Mouse (Mus musculus) intestine, postnatal 0 days (tissue): Measurements from ENCODE around the gene Zfp652. TPM values are rescaled to one million over a fixed set of nuclear protein-coding genes. Genes with fewer than 3 reads are reported as not detected.

Experiments
- ATAC-seq: fragments of 200-750 bp; cut with Nextera tagmentation; 2 replicates; pipeline ENCODE4 v1.8.0; 2017; ENCODE audit warnings: mild to moderate bottlenecking, moderate TSS enrichment, moderate library complexity
- H3K27ac ChIP-seq: fragments of 300-500 bp; sonication (generic); 2 replicates; pipeline ENCODE4 v1.5.1; 2014; ENCODE audit warnings: mild to moderate bottlenecking, low read depth, low read length, moderate library complexity
- H3K27me3 ChIP-seq: fragments of 300-500 bp; sonication (generic); replicated peaks from 2 replicates; pipeline ENCODE4 v1.6.1; 2014; ENCODE audit warnings: low read length, mixed read lengths; ENCODE audit not compliant: control insufficient read depth, insufficient read depth
- H3K36me3 ChIP-seq: fragments of 300-500 bp; sonication (generic); 2 replicates; pipeline ENCODE4 v1.6.1; 2014; ENCODE audit warnings: mild to moderate bottlenecking, moderate library complexity; ENCODE audit not compliant: control insufficient read depth, insufficient read depth
- H3K4me1 ChIP-seq: fragments of 300-500 bp; sonication (generic); replicated peaks from 2 replicates; pipeline ENCODE4 v1.6.1; 2014; ENCODE audit warnings: antibody characterized with exemption, low read length, mixed read lengths; ENCODE audit not compliant: control insufficient read depth, insufficient read depth
- H3K4me2 ChIP-seq: fragments of 300-500 bp; sonication (generic); replicated peaks from 2 replicates; pipeline ENCODE4 v1.6.1; 2014; ENCODE audit warnings: low read depth, mild to moderate bottlenecking, moderate library complexity
- H3K4me3 ChIP-seq: fragments of 300-500 bp; sonication (generic); 2 replicates; pipeline ENCODE4 v1.5.1; 2014; ENCODE audit warnings: low read depth, low read length
- H3K9ac ChIP-seq: fragments of 300-500 bp; sonication (generic); 2 replicates; pipeline ENCODE4 v1.6.1; 2014; ENCODE audit warnings: mild to moderate bottlenecking, low read depth, low read length
- H3K9me3 ChIP-seq: fragments of 300-500 bp; sonication (generic); 2 replicates; pipeline ENCODE4 v1.6.1; 2016; ENCODE audit warnings: mixed run types; ENCODE audit not compliant: control insufficient read depth
- CTCF ChIP-seq: sonication (generic); IDR thresholded peaks from 2 replicates; pipeline ENCODE4 v1.5.1; 2016; ENCODE audit warnings: low read depth, mild to moderate bottlenecking, control low read depth, antibody characterized with exemption, moderate library complexity
- WGBS: fragments of 180-500 bp; shearing (Covaris S2); extraction: QIAGEN DNeasy Blood & Tissue Kit; methylation state at CpG from one replicate; pipeline ENCODE4 v1.1.7; 2014; 5-methylcytosine and 5-hydroxymethylcytosine counted together
- polyA plus RNA-seq: library from polyadenylated mRNA; unstranded; fragments of >200 nt; fragmentation: Nextera tagmentation; extraction: Ambion mirVana; gene quantifications from 2 replicates; pipeline ENCODE4 v1.2.1, GENCODE M21; 2015

Zfp652 gene
- polyA plus RNA-seq, 1 experiment from 2014 or later, result 7.9 TPM

DNA sequence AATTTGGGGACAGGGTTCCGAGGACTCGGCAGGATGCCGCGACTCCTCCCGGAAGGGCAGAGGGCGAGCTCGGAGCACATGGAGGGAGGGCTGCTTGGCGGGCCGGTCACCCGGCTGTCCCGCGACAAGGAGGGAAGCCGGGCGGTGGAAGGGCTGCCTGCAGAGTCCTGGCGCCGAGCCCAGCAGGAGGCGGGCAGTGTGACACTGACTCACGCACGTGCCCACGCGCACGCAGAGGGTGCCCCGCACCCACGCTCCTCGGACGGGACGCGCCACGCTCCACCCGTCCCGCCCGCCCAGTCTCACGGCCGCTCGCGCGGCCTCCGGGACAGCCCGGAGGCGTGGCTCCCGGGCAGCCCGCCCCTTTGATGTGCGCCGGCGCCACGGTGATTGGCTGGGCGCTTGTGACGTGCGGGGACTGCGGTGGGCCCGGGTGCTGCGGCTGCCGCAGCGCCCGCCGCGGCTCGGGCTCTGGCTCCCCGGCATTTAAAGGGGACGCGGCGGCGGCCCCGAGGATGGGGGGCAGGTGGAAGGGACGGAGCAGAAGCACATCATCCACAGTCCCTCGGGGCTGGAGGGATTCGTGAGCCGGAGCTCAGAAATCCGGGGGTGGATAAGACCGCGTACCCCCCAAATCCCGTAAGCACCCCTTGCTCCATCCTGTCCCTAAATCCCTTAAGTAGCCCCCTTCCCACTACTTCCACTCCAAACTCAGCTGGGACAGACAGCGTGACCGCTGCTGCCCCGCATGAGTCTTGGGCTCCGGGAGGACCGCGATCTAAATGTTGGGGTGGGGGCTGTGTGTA, 111.8 kb downstream of the Zfp652 start, which contains the start of gene Phospho1:
TSS of gene Phospho1 (plus strand) at position 429 of the 806 bp plus-strand sequence.
- Histone ChIP-seq H3K9me3 (no peaks in the 10 kb centered on the region), H3K4me1 (0 out of 2 replicates have a peak, but pooled peaks cover 3% of the 10 kb centered on the region), H3K4me2 (peak within 1 kb of the TSS; percentile 94), H3K4me3 (peak within 1 kb of the TSS; percentile 56), H3K36me3 (no peaks in the 10 kb centered on the region), H3K9ac (peak within 1 kb of the TSS; percentile 78), H3K27me3 (peaks cover 6% of the 10 kb centered on the region; the same call in 1 of the 2 replicates), H3K27ac (peak within 1 kb of the TSS; percentile 50)
- WGBS, result under 1% methylated on average over 78 of the region's 78 CpGs
- ATAC-seq, result peak; percentile 91
- TF ChIP-seq CTCF, result 0 out of 2 replicates have a peak, but pooled peaks have one; percentile 13

- Histone ChIP-seq H3K4me1 (0 out of 2 replicates have a peak, but pooled peaks cover 3% of the 10 kb centered on the region), H3K27me3 (peaks cover 11% of the 10 kb centered on the region), H3K9ac (peak overlapping the region; percentile 78), H3K4me3 (peak overlapping the region; percentile 56), H3K4me2 (peak overlapping the region; percentile 94), H3K36me3 (no peaks in the 10 kb centered on the region), H3K9me3 (no peaks in the 10 kb centered on the region), H3K27ac (no peak overlapping the region)
- 8% methylated on average over 11 of the region's 11 CpGs for WGBS
- no peak for TF ChIP-seq CTCF
- ATAC-seq, result no peak
Observed at GRCm38 (mm10) chr11:95824877-95825243, 112.4 kb downstream of the Zfp652 start.

GRCm38 (mm10) chr11:95825625-95826024, 113.2 kb downstream of the Zfp652 start:
- WGBS, result 60% methylated on average over 3 of the region's 3 CpGs
- Histone ChIP-seq H3K9ac (no peak overlapping the region), H3K27me3 (peaks cover 19% of the 10 kb centered on the region), H3K27ac (no peak overlapping the region), H3K4me1 (0 out of 2 replicates have a peak, but pooled peaks cover 3% of the 10 kb centered on the region), H3K4me2 (peak overlapping the region; percentile 6; the same call in 1 of the 2 replicates), H3K9me3 (no peaks in the 10 kb centered on the region), H3K36me3 (no peaks in the 10 kb centered on the region), H3K4me3 (no peak overlapping the region)
- no peak for TF ChIP-seq CTCF
- ATAC-seq, result no peak

- Histone ChIP-seq H3K27ac (no peak overlapping the region; the same call in 1 of the 2 replicates), H3K36me3 (no peaks in the 10 kb centered on the region), H3K27me3 (peaks cover 28% of the 10 kb centered on the region), H3K9ac (no peak overlapping the region), H3K4me3 (no peak overlapping the region), H3K4me2 (0 out of 2 replicates have a peak overlapping the region, but pooled peaks have one; percentile 37), H3K9me3 (no peaks in the 10 kb centered on the region), H3K4me1 (0 out of 2 replicates have a peak, but pooled peaks cover 3% of the 10 kb centered on the region)
- no peak for ATAC-seq
- WGBS, result 42% methylated on average over 6 of the region's 6 CpGs
- no peak for TF ChIP-seq CTCF
Observed at GRCm38 (mm10) chr11:95826317-95827167, 114.1 kb downstream of the Zfp652 start.

DNA sequence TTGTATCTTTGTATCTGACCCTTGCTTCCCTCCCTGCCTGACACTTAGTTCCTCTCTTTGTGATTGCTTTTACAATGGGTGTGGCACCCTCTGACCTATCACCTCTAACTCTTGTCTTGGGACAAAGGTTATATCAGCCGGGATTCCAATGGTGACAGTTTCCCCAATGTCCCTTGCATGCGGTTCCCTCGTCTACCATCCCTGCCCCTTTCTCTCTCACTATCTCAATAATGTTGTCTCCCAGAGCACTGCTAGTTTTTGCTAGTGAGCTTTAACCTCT, 114.6 kb downstream of the Zfp652 start:
- peaks cover 32% of the 10 kb centered on the region for H3K27me3 ChIP-seq
- 14% methylated on average over 3 of the region's 3 CpGs for WGBS
- H3K4me1 ChIP-seq, result 0 out of 2 replicates have a peak, but pooled peaks cover 3% of the 10 kb centered on the region
- H3K27ac ChIP-seq, result no peak overlapping the region; the same call in 1 of the 2 replicates
- TF ChIP-seq CTCF, result no peak
- H3K4me2 ChIP-seq, result 0 out of 2 replicates have a peak overlapping the region, but pooled peaks have one; percentile 37
- no peak overlapping the region for H3K9ac ChIP-seq
- H3K9me3 ChIP-seq, result no peaks in the 10 kb centered on the region
- ATAC-seq, result no peak
- H3K36me3 ChIP-seq, result peaks cover 3% of the 10 kb centered on the region; the same call in 1 of the 2 replicates
- no peak overlapping the region for H3K4me3 ChIP-seq
